Mouse (Mus musculus) hindbrain, embryonic 16.5 days (tissue): ENCODE results near the gene Ms4a6b. TPM values are rescaled to one million over a fixed set of nuclear protein-coding genes. Genes with fewer than 3 reads are reported as not detected.
"Not testable (repeated sequence)": the region's sequence is repeated elsewhere in the genome, so short reads cannot be mapped to it uniquely, and the experiment has no call there.

Source experiments
- ATAC-seq: fragments of 200-750 bp; cut with Nextera tagmentation; 2 replicates; pipeline ENCODE4 v1.8.0; 2017; ENCODE audit warnings: moderate TSS enrichment, moderate library complexity
- H3K27ac ChIP-seq: fragments of 300-500 bp; sonication (generic); 2 replicates; pipeline ENCODE4 v1.5.1; 2014; ENCODE audit warnings: low read depth, mild to moderate bottlenecking, control low read depth, low read length, moderate library complexity
- H3K27me3 ChIP-seq: fragments of 300-500 bp; sonication (generic); replicated peaks from 2 replicates; pipeline ENCODE4 v1.6.1; 2014; ENCODE audit warnings: low read length; ENCODE audit not compliant: control insufficient read depth, insufficient read depth
- H3K36me3 ChIP-seq: fragments of 300-500 bp; sonication (generic); 2 replicates; pipeline ENCODE4 v1.6.1; 2014; ENCODE audit warnings: mild to moderate bottlenecking, low read length, moderate library complexity, mixed read lengths; ENCODE audit not compliant: control insufficient read depth, insufficient read depth
- H3K4me1 ChIP-seq: fragments of 300-500 bp; sonication (generic); 2 replicates; pipeline ENCODE4 v1.6.1; 2014; ENCODE audit warnings: low read depth, low read length; ENCODE audit not compliant: control insufficient read depth, insufficient read depth
- H3K4me2 ChIP-seq: fragments of 300-500 bp; sonication (generic); 2 replicates; pipeline ENCODE4 v1.6.1; 2014; ENCODE audit warnings: mild to moderate bottlenecking, low read length, control low read depth, moderate library complexity
- H3K4me3 ChIP-seq: fragments of 300-500 bp; sonication (generic); 2 replicates; pipeline ENCODE4 v1.5.1; 2014; ENCODE audit warnings: mild to moderate bottlenecking, low read length, control low read depth, moderate library complexity
- H3K9ac ChIP-seq: fragments of 300-500 bp; sonication (generic); 2 replicates; pipeline ENCODE4 v1.6.1; 2014; ENCODE audit warnings: low read depth, mild to moderate bottlenecking, control low read depth, low read length, moderate library complexity
- H3K9me3 ChIP-seq: fragments of 300-500 bp; sonication (generic); 2 replicates; pipeline ENCODE4 v1.6.1; 2014; ENCODE audit warnings: mild to moderate bottlenecking, low read length, moderate library complexity; ENCODE audit not compliant: control insufficient read depth
- WGBS: fragments of 180-500 bp; shearing (Covaris S2); extraction: QIAGEN DNeasy Blood & Tissue Kit; methylation state at CpG from one replicate; pipeline ENCODE4 v1.1.7; 2014; 5-methylcytosine and 5-hydroxymethylcytosine counted together
- polyA plus RNA-seq: library from polyadenylated mRNA; unstranded; fragments of >200 nt; fragmentation: Nextera tagmentation; extraction: Ambion mirVana; gene quantifications from 2 replicates; pipeline ENCODE4 v1.2.1, GENCODE M21; 2015

The Ms4a6b gene
- polyA plus RNA-seq, 1 experiment from 2014 or later: 2.2 TPM

- H3K9me3 ChIP-seq: no peaks in the 10 kb centered on the region
- ATAC-seq: no peak
- H3K27ac ChIP-seq: no peak overlapping the region
- no peaks in the 10 kb centered on the region for H3K27me3 ChIP-seq
- H3K4me3 ChIP-seq: no peak overlapping the region
- H3K4me2 ChIP-seq: no peak overlapping the region
- 79% methylated on average over 4 of the region's 4 CpGs for WGBS
- no peaks in the 10 kb centered on the region for H3K36me3 ChIP-seq
- no peaks in the 10 kb centered on the region for H3K4me1 ChIP-seq
- H3K9ac ChIP-seq: no peak overlapping the region
These were observed 533 bp downstream of the Ms4a6b start for GRCm38 (mm10) chr19:11516845-11517244.

- not testable (repeated sequence) for H3K27ac ChIP-seq, H3K9ac ChIP-seq, ATAC-seq, H3K4me2 ChIP-seq, H3K36me3 ChIP-seq, H3K27me3 ChIP-seq, H3K9me3 ChIP-seq, H3K4me3 ChIP-seq, H3K4me1 ChIP-seq
- 59% methylated on average over 1 of the region's 1 CpGs for WGBS
These were observed 1.1 kb downstream of the Ms4a6b start for GRCm38 (mm10) chr19:11517373-11517772.

GRCm38 (mm10) chr19:11518356-11518755, 2.0 kb downstream of the Ms4a6b start:
- not testable (repeated sequence) for H3K36me3 ChIP-seq, H3K27me3 ChIP-seq, H3K4me2 ChIP-seq, ATAC-seq, H3K4me1 ChIP-seq, H3K9ac ChIP-seq, H3K27ac ChIP-seq, H3K4me3 ChIP-seq, H3K9me3 ChIP-seq
- 76% methylated on average over 2 of the region's 2 CpGs for WGBS

GRCm38 (mm10) chr19:11520146-11520545, 3.8 kb downstream of the Ms4a6b start:
- H3K27me3 ChIP-seq: no peaks in the 10 kb centered on the region
- no peak overlapping the region for H3K27ac ChIP-seq
- 91% methylated on average over 3 of the region's 3 CpGs for WGBS
- no peak overlapping the region for H3K9ac ChIP-seq
- no peak for ATAC-seq
- H3K4me1 ChIP-seq: no peaks in the 10 kb centered on the region
- H3K4me3 ChIP-seq: no peak overlapping the region
- no peaks in the 10 kb centered on the region for H3K9me3 ChIP-seq
- no peak overlapping the region for H3K4me2 ChIP-seq
- no peaks in the 10 kb centered on the region for H3K36me3 ChIP-seq

GRCm38 (mm10) chr19:11533421-11533820, 17.1 kb downstream of the Ms4a6b start:
- Histone ChIP-seq H3K9ac (no peak overlapping the region), H3K36me3 (no peaks in the 10 kb centered on the region), H3K4me2 (no peak overlapping the region), H3K4me1 (no peaks in the 10 kb centered on the region), H3K27ac (no peak overlapping the region), H3K9me3 (no peaks in the 10 kb centered on the region), H3K27me3 (no peaks in the 10 kb centered on the region), H3K4me3 (no peak overlapping the region)
- 75% methylated on average over 1 of the region's 1 CpGs for WGBS
- no peak for ATAC-seq

- H3K36me3 ChIP-seq: no peaks in the 10 kb centered on the region
- 50% methylated on average over 2 of the region's 2 CpGs for WGBS
- no peaks in the 10 kb centered on the region for H3K4me1 ChIP-seq
- ATAC-seq: no peak
- no peaks in the 10 kb centered on the region for H3K27me3 ChIP-seq
- H3K4me2 ChIP-seq: no peak overlapping the region
- no peak overlapping the region for H3K9ac ChIP-seq
- H3K4me3 ChIP-seq: no peak overlapping the region
- no peak overlapping the region for H3K27ac ChIP-seq
- no peaks in the 10 kb centered on the region for H3K9me3 ChIP-seq
These were observed 17.7 kb downstream of the Ms4a6b start for GRCm38 (mm10) chr19:11533888-11534445.

- no peaks in the 10 kb centered on the region for H3K27me3 ChIP-seq
- H3K4me1 ChIP-seq: no peaks in the 10 kb centered on the region
- H3K9ac ChIP-seq: no peak within 1 kb of the TSS
- H3K4me3 ChIP-seq: no peak within 1 kb of the TSS
- ATAC-seq: no peak
- 19% methylated on average over 7 of the region's 7 CpGs for WGBS
- no peaks in the 10 kb centered on the region for H3K9me3 ChIP-seq
- H3K27ac ChIP-seq: no peak within 1 kb of the TSS
- H3K36me3 ChIP-seq: no peaks in the 10 kb centered on the region
- H3K4me2 ChIP-seq: no peak within 1 kb of the TSS
These were observed 20.3 kb downstream of the Ms4a6b start, which contains the start of gene Ms4a4d for GRCm38 (mm10) chr19:11536593-11536992. Gene Ms4a4d (plus strand): TSS chr19:11536801.

GRCm38 (mm10) chr19:11537336-11537735, 21.0 kb downstream of the Ms4a6b start:
- no peak overlapping the region for H3K4me3 ChIP-seq
- H3K4me1 ChIP-seq: no peaks in the 10 kb centered on the region
- no peak overlapping the region for H3K4me2 ChIP-seq
- WGBS: 34% methylated on average over 2 of the region's 2 CpGs
- ATAC-seq: no peak
- no peaks in the 10 kb centered on the region for H3K27me3 ChIP-seq
- H3K36me3 ChIP-seq: no peaks in the 10 kb centered on the region
- H3K9ac ChIP-seq: no peak overlapping the region
- H3K27ac ChIP-seq: no peak overlapping the region
- no peaks in the 10 kb centered on the region for H3K9me3 ChIP-seq

GRCm38 (mm10) chr19:11540166-11540821, 24.0 kb downstream of the Ms4a6b start:
- 93% methylated on average over 1 of the region's 1 CpGs for WGBS
- H3K27me3 ChIP-seq: not testable (repeated sequence)

More at GRCm38 (mm10) chr19:11540166-11540821, 24.0 kb downstream of the Ms4a6b start:
- not testable (repeated sequence) for H3K27ac ChIP-seq, ATAC-seq, H3K4me2 ChIP-seq, H3K9me3 ChIP-seq, H3K36me3 ChIP-seq, H3K4me1 ChIP-seq, H3K9ac ChIP-seq, H3K4me3 ChIP-seq
